Mouse (Mus musculus) layer of hippocampus, adult 2 months (tissue): ENCODE data around the gene Cyp2f2. TPM values are rescaled to one million over a fixed set of nuclear protein-coding genes. Genes with fewer than 3 reads are reported as not detected.

Experiments
- DNase-seq, 2 experiments: peaks; one replicate each; pipeline ENCODE4 v3.0.0; 2022; ENCODE audit warnings: low spot score in 2 of 2
- H3K27ac ChIP-seq: fragments of 200-600 bp; 2 replicates; pipeline ENCODE4 v1.8.1; 2022
- H3K4me3 ChIP-seq: fragments of 200-600 bp; 2 replicates; pipeline ENCODE4 v1.8.1; 2022; ENCODE audit warnings: mild to moderate bottlenecking
- CTCF ChIP-seq: fragments of 200-600 bp; conservative IDR thresholded peaks from 2 replicates; pipeline ENCODE4 v1.8.1; 2022; ENCODE audit warnings: antibody characterized with exemption, mild to moderate bottlenecking, moderate library complexity
- total RNA-seq, 2 experiments: library from RNA; stranded (reverse); gene quantifications; 2 replicates each; pipeline ENCODE4 v1.2.3; 2021

Gene Cyp2f2
- total RNA-seq, 2 experiments from 2014 or later, result 0.41 TPM; not detected in 1

DNA sequence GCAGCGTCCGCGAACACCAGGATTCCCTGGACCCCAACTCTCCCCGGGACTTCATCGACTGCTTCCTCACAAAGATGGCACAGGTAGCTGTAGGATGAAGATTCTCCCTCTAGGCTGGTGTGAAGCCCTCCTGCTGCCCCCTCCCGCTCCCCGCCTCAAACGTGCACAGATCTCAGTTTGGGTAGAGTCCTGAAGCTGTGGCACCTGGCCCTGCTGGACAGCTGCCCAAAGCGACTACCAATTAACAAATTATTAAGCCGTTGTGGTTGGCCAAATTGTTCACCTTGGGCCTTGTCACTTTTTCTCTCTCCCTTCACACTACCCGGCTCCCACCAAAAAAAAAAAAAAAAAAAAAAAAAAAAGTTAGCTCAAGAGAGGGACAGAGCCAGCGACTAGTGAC is 10.1 kb downstream of the Cyp2f2 start:
- no peak overlapping the region for H3K4me3 ChIP-seq
- TF ChIP-seq CTCF, result no peak
- DNase-seq, result no peak
- no peak overlapping the region for H3K27ac ChIP-seq

DNA sequence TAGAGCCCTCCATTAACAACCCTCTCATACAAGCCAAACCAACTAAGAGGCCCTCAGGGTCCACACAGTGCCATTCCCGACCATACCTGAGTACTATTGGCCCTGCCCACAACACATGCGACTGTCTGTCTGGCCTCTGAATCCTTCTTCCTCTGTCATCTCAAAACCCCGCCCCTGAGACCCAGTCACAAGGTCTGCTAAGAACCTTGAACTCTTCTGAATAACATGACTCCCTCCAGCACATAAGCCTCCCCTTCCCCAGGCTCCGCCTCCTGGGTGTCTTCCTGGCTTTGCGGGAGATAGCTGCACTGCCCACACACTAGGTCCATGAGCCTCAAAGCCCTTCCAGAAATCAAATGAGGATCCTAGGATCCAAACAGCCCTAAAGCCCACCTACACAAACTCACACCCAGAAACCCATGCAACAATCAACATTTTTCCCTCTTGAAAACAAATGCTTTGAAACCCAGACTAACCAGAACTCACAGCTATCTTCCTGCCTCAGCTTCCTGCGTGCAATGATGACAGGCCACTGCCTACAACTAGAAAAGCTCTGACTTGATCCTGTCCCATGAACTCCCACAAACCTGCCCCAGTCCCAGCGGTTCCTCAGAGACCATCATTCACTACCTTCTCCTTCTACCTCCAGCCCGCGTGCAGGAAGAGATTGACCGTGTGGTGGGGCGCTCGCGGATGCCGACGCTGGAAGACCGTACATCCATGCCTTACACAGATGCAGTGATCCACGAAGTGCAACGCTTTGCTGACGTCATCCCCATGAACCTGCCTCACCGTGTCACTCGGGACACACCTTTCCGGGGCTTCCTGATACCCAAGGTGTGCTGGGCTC is 11.0 kb downstream of the Cyp2f2 start:
- H3K27ac ChIP-seq, result no peak overlapping the region
- DNase-seq, result no peak
- H3K4me3 ChIP-seq, result no peak overlapping the region
- no peak for TF ChIP-seq CTCF

DNA sequence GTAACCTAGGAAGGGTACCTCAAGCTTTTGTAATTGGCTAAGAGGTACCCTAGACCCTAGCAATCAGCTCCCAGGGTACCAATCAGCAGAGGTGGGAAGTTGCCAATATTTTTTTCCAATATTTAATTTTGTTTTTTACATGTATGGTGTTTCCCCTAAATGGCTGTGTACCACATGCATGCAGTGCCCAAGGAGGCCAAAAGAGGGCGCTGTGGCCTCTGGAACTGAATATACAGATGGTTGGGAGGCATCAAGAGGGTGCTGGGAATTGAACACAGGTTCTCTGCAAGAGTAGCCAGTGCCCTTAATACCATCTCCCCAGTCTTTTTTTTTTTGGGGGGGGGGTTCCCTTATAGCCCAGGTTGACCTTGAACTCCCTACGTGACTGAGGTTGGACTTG is 11.7 kb downstream of the Cyp2f2 start:
- DNase-seq, result no peak
- H3K4me3 ChIP-seq, result no peak overlapping the region
- TF ChIP-seq CTCF, result peak; percentile 49
- H3K27ac ChIP-seq, result no peak overlapping the region

- TF ChIP-seq CTCF, result peak; percentile 73
These were observed 12.9 kb downstream of the Cyp2f2 start for GRCm38 (mm10) chr7:27132588-27132987.

GRCm38 (mm10) chr7:27133156-27133555 is 13.4 kb downstream of the Cyp2f2 start:
- Histone ChIP-seq H3K4me3 (no peak overlapping the region), H3K27ac (no peak overlapping the region)
- TF ChIP-seq CTCF, result no peak
- DNase-seq, result no peak

More at GRCm38 (mm10) chr7:27132588-27132987, 12.9 kb downstream of the Cyp2f2 start:
- Histone ChIP-seq H3K4me3 (no peak overlapping the region), H3K27ac (no peak overlapping the region)
- peak; percentile 46 to 69 for DNase-seq

GRCm38 (mm10) chr7:27133757-27134156 is 14.0 kb downstream of the Cyp2f2 start:
- Histone ChIP-seq H3K4me3 (no peak overlapping the region), H3K27ac (no peak overlapping the region)
- TF ChIP-seq CTCF, result no peak
- no peak for DNase-seq

DNA sequence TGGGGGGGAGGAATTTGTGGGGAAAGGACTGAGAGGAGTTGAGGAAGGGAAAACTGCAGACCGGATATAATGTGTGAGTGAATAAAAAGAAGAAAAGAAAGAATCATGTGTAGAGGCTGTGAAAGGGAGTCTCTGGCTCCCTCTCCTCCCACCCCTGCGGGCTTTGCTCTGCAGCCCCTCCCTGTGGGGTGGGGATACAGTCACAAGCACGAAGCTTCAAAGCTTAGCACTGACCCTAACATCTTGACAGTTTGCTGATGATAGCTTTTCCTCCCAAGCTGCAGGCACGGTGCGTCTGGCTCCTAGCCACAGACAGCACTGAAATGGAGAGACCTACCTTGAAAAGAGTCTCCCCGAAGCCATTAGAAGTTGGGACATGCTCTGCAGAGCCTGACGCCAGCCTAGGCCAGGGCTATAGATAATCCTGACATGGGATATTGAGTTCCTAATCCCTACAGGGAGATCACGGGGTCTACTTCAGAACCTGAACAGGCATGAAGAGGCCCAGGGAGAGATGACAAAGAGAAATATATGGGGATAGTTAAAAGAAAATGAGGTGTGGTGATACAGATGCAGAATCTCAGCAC is 16.8 kb downstream of the Cyp2f2 start:
- no peak overlapping the region for H3K4me3 ChIP-seq
- TF ChIP-seq CTCF, result no peak

DNA sequence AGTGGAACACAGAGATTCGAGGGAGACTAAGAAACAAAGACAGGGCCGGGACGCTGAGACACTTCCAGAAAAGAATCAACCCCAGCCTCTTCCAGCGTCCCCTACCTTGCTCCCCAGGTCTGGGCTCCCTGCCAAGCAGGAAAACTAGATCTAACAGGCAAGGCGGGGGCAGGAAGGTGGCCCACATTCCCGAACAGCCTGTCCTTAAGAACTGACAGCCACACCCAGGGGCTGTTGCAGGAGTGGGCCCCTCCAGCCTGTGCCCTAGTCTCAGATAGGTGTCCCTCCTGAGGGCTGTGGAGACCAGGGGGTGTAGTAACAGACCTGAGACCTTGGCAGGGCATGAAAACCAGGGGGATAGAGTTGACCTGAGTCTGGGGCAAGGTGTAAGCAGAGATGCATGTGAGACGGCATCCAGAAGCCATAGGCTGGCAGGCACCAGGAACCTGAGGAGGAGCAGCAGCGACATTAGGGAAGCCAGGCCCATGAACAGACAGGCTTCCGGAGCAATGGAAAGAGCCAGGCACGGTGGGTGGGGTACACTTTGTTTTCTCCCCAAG is 33.6 kb downstream of the Cyp2f2 start, which contains the start of gene Cyp2t4:
Gene Cyp2t4, plus strand, starts transcription at position 510 of the 560 bp plus-strand sequence.
- TF ChIP-seq CTCF, result no peak
- Histone ChIP-seq H3K27ac (peak within 1 kb of the TSS; percentile 18; the same call in 1 of the 2 replicates), H3K4me3 (no peak within 1 kb of the TSS)
- no peak for DNase-seq

More for the DNA sequence above, 16.8 kb downstream of the Cyp2f2 start:
- H3K27ac ChIP-seq, result no peak overlapping the region
- no peak for DNase-seq

DNA sequence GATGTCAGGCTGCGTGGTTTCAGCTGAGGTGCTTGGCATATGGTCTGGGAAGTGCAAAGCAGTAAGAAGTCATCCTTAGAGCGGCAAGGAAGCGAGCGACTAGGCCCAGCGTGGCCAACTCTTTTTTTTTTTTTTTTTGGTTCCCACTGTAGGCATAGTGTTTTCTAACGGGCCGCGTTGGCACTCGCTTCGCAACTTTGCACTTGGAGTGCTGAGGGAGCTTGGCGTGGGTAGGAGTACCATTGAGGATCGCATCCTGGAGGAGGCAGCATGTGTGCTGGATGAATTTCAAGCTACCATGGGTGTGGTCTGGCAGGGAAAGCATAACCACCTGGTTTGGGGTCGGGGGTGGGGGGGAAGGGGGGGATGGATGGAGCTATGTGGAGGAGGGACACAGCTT is 36.3 kb downstream of the Cyp2f2 start:
- no peak overlapping the region for H3K4me3 ChIP-seq
- DNase-seq, result peak; percentile 52 to 70
- TF ChIP-seq CTCF, result no peak
- peak overlapping the region; percentile 46; the same call in 1 of the 2 replicates for H3K27ac ChIP-seq

- DNase-seq, result no peak
- Histone ChIP-seq H3K27ac (no peak overlapping the region), H3K4me3 (no peak overlapping the region)
- TF ChIP-seq CTCF, result no peak
These were observed 38.5 kb downstream of the Cyp2f2 start for GRCm38 (mm10) chr7:27158171-27158570.

DNA sequence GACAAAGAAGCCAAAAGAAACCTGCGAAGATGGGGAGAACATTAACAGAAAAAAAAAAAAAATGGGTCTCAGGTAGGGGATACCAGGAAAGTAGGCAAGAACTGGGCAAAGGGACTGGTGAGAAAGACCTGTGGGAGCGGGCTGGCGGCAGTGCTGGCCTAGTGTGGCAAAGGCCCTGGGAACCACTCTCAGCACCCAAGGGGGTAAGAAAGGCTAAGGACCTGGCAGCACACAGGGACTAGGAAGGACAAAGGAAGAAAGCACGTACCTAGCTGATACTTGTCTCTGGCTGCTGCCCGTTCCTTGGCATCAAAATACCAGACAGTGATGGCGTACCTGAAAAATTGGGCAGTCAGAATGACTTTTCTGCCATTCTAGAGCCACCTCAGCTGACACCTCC is 39.5 kb downstream of the Cyp2f2 start:
- no peak overlapping the region for H3K4me3 ChIP-seq
- H3K27ac ChIP-seq, result peak overlapping the region; percentile 74; the same call in 1 of the 2 replicates
- DNase-seq, result no peak
- TF ChIP-seq CTCF, result no peak

DNA sequence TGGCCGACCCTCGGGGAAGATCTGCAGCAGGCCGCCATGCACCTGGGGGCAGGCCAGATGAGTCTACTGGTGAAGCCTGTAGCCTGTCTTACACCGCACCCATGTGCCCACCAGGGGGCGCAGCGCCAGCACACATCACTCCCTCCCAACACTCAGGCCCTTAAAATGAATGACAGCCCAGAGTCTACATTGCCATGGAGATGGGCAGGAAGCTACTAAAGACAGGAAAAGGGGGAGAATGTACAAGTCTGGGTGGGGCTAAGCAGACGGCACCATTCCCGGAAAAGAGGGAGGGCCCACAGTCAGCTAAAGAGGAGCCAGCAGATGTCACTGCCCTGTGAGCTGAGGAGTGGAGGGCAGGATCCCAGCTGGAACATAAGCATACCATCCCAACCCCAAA is 40.2 kb downstream of the Cyp2f2 start:
- DNase-seq, result peak; percentile 91 to 92
- Histone ChIP-seq H3K27ac (peak overlapping the region; percentile 74), H3K4me3 (peak overlapping the region; percentile 15; the same call in 1 of the 2 replicates)
- TF ChIP-seq CTCF, result peak; percentile 99

DNA sequence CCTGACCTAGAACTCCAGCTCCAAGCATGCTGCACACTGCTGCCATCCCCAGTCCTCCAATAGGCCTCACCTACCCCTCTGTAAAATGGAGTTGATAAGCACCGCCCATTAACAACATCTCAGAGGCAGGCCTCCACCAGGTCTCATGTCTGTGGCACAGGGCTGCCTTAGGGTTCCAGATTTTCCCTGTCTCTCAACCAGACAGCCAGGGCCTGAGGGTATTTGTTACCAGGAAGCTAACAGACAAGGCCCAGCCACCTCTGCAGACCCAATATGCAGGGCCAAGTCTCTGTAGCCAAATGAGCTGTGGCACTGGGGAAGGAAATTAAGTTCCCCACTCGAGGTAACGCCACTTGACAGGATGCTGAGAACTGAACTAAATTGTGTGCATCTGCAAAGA is 41.2 kb downstream of the Cyp2f2 start:
- no peak overlapping the region for H3K4me3 ChIP-seq
- H3K27ac ChIP-seq, result peak overlapping the region; percentile 9; the same call in 1 of the 2 replicates
- DNase-seq, result no peak
- TF ChIP-seq CTCF, result no peak
